Mouse (Mus musculus) hindbrain, embryonic 10.5 days (tissue): Measurements from ENCODE around the gene Olfr601. TPM values are rescaled to one million over a fixed set of nuclear protein-coding genes. Genes with fewer than 3 reads are reported as not detected.
"Not testable (repeated sequence)": the region's sequence is repeated elsewhere in the genome, so short reads cannot be mapped to it uniquely, and the experiment has no call there.

Experiments used
- DNase-seq: peaks from one replicate; pipeline ENCODE4 v3.0.0-alpha.2; 2017; ENCODE audit warnings: low spot score
- H3K27ac ChIP-seq: fragments of 300-500 bp; sonication (generic); 2 replicates; pipeline ENCODE4 v1.5.1; 2016; ENCODE audit warnings: mild to moderate bottlenecking, moderate library complexity
- H3K27me3 ChIP-seq: fragments of 300-500 bp; sonication (generic); 2 replicates; pipeline ENCODE4 v1.6.1; 2016; ENCODE audit warnings: mild to moderate bottlenecking; ENCODE audit not compliant: poor library complexity, insufficient read depth, severe bottlenecking
- H3K36me3 ChIP-seq: fragments of 300-500 bp; sonication (generic); 2 replicates; pipeline ENCODE4 v1.6.1; 2016; ENCODE audit warnings: mild to moderate bottlenecking, moderate library complexity
- H3K4me1 ChIP-seq: fragments of 300-500 bp; sonication (generic); replicated peaks from 2 replicates; pipeline ENCODE4 v1.6.1; 2016; ENCODE audit warnings: mild to moderate bottlenecking
- H3K4me3 ChIP-seq: fragments of 300-500 bp; sonication (generic); 2 replicates; pipeline ENCODE4 v1.5.1; 2016; ENCODE audit warnings: mild to moderate bottlenecking, moderate library complexity
- H3K9me3 ChIP-seq: fragments of 300-500 bp; sonication (generic); 2 replicates; pipeline ENCODE4 v1.6.1; 2016; ENCODE audit warnings: mild to moderate bottlenecking, moderate library complexity
- WGBS: fragments of 180-500 bp; shearing (Covaris S2); methylation state at CpG from one replicate; pipeline ENCODE4 v1.1.7; 2016; 5-methylcytosine and 5-hydroxymethylcytosine counted together
- polyA plus RNA-seq: library from polyadenylated mRNA; unstranded; fragments of >200 nt; fragmentation: Nextera tagmentation; extraction: Ambion mirVana; gene quantifications from 2 replicates; pipeline ENCODE4 v1.2.1, GENCODE M21; 2016

Olfr601 gene
- not detected in 2 replicates for polyA plus RNA-seq

- 100% methylated on average over 1 of the region's 1 CpGs for WGBS
- Histone ChIP-seq H3K9me3 (no peaks in the 10 kb centered on the region), H3K27me3 (no peaks in the 10 kb centered on the region), H3K4me1 (no peaks in the 10 kb centered on the region), H3K36me3 (no peaks in the 10 kb centered on the region), H3K27ac (no peak within 1 kb of the TSS), H3K4me3 (no peak within 1 kb of the TSS)
- DNase-seq = no peak
Measured at GRCm38 (mm10) chr7:103362555-103362954, at the start of gene Olfr601. TSS of gene Olfr601 (minus strand) at chr7:103362655.

- H3K9me3 ChIP-seq, H3K4me1 ChIP-seq, H3K36me3 ChIP-seq, H3K27ac ChIP-seq, H3K27me3 ChIP-seq, DNase-seq, H3K4me3 ChIP-seq: not testable (repeated sequence)
- 83% methylated on average over 3 of the region's 3 CpGs for WGBS
Measured at GRCm38 (mm10) chr7:103406521-103407055, 44.1 kb upstream of the Olfr601 start.

GRCm38 (mm10) chr7:103398981-103399380 lies 36.5 kb upstream of the Olfr601 start:
- DNase-seq = no peak
- Histone ChIP-seq H3K36me3 (no peaks in the 10 kb centered on the region), H3K4me1 (no peaks in the 10 kb centered on the region), H3K27me3 (no peaks in the 10 kb centered on the region), H3K9me3 (no peaks in the 10 kb centered on the region), H3K4me3 (no peak overlapping the region), H3K27ac (no peak overlapping the region)
- 9% methylated on average over 1 of the region's 1 CpGs for WGBS

GRCm38 (mm10) chr7:103397758-103398157 lies 35.3 kb upstream of the Olfr601 start:
- DNase-seq = no peak
- no peak overlapping the region for H3K4me3 ChIP-seq
- no peaks in the 10 kb centered on the region for H3K36me3 ChIP-seq
- H3K4me1 ChIP-seq = no peaks in the 10 kb centered on the region
- no peaks in the 10 kb centered on the region for H3K27me3 ChIP-seq
- no peaks in the 10 kb centered on the region for H3K9me3 ChIP-seq
- H3K27ac ChIP-seq = no peak overlapping the region

- Histone ChIP-seq H3K4me3 (no peak within 1 kb of the TSS), H3K27me3 (no peaks in the 10 kb centered on the region), H3K27ac (no peak within 1 kb of the TSS), H3K9me3 (no peaks in the 10 kb centered on the region), H3K4me1 (no peaks in the 10 kb centered on the region), H3K36me3 (no peaks in the 10 kb centered on the region)
- DNase-seq = no peak
Measured at GRCm38 (mm10) chr7:103386077-103386476, 23.6 kb upstream of the Olfr601 start, which contains the start of gene Olfr603. TSS of gene Olfr603 (minus strand) at chr7:103386177.

- Histone ChIP-seq H3K36me3 (no peaks in the 10 kb centered on the region), H3K9me3 (no peaks in the 10 kb centered on the region), H3K27ac (no peak within 1 kb of the TSS), H3K4me3 (no peak within 1 kb of the TSS), H3K4me1 (no peaks in the 10 kb centered on the region), H3K27me3 (no peaks in the 10 kb centered on the region)
- no peak for DNase-seq
Measured at GRCm38 (mm10) chr7:103349569-103349968, 12.9 kb downstream of the Olfr601 start, which contains the start of gene Olfr600. TSS of gene Olfr600 (minus strand) at chr7:103349669.

- no peak for DNase-seq
- Histone ChIP-seq H3K36me3 (no peaks in the 10 kb centered on the region), H3K4me1 (no peaks in the 10 kb centered on the region), H3K4me3 (no peak within 1 kb of the TSS), H3K27me3 (no peaks in the 10 kb centered on the region), H3K9me3 (no peaks in the 10 kb centered on the region), H3K27ac (no peak within 1 kb of the TSS)
- WGBS = 92% methylated on average over 1 of the region's 1 CpGs
Measured at GRCm38 (mm10) chr7:103335617-103336016, 26.8 kb downstream of the Olfr601 start, which contains the start of gene Olfr599. TSS of gene Olfr599 (plus strand) at chr7:103335917.

- Histone ChIP-seq H3K4me3 (no peak within 1 kb of the TSS), H3K9me3 (no peaks in the 10 kb centered on the region), H3K27ac (no peak within 1 kb of the TSS), H3K27me3 (no peaks in the 10 kb centered on the region), H3K36me3 (no peaks in the 10 kb centered on the region), H3K4me1 (no peaks in the 10 kb centered on the region)
- DNase-seq = no peak
Measured at GRCm38 (mm10) chr7:103323268-103323667, 39.2 kb downstream of the Olfr601 start, which contains the start of gene Olfr598. TSS of gene Olfr598 (plus strand) at chr7:103323568.

GRCm38 (mm10) chr7:103316015-103316414 lies 46.4 kb downstream of the Olfr601 start, which contains the start of gene Olfr597:
TSS of gene Olfr597 (plus strand) at chr7:103316315.
- not testable (repeated sequence) for H3K4me3 ChIP-seq, H3K9me3 ChIP-seq, DNase-seq, H3K36me3 ChIP-seq, H3K27ac ChIP-seq, H3K4me1 ChIP-seq, H3K27me3 ChIP-seq
- WGBS = 95% methylated on average over 2 of the region's 2 CpGs

Other genes with a start within 250 kb of the Olfr601 start
- not detected in 2 replicates for gene Olfr586, start 237.0 kb downstream of the Olfr601 start, polyA plus RNA-seq
- gene Olfr588-ps1, start 221.8 kb downstream of the Olfr601 start, polyA plus RNA-seq = not detected in 2 replicates
- not detected in 2 replicates for gene Olfr589, start 206.3 kb downstream of the Olfr601 start, polyA plus RNA-seq
- gene Olfr591, start 184.3 kb downstream of the Olfr601 start, polyA plus RNA-seq = not detected in 2 replicates
- gene Olfr592, start 177.9 kb downstream of the Olfr601 start, polyA plus RNA-seq = not detected in 2 replicates
- gene Olfr593, start 150.8 kb downstream of the Olfr601 start, polyA plus RNA-seq = not detected in 2 replicates
- not detected in 2 replicates for gene Olfr594, start 145.7 kb downstream of the Olfr601 start, polyA plus RNA-seq
- gene Usp17ld, start 110.2 kb downstream of the Olfr601 start, polyA plus RNA-seq = not detected in 2 replicates
- not detected in 2 replicates for gene Olfr596, start 57.0 kb downstream of the Olfr601 start, polyA plus RNA-seq
- not detected in 2 replicates for gene Olfr597, start 46.3 kb downstream of the Olfr601 start, polyA plus RNA-seq
- gene Olfr598, start 39.1 kb downstream of the Olfr601 start, polyA plus RNA-seq = not detected in 2 replicates
- not detected in 2 replicates for gene Olfr599, start 26.7 kb downstream of the Olfr601 start, polyA plus RNA-seq
- not detected in 2 replicates for gene Olfr600, start 13.0 kb downstream of the Olfr601 start, polyA plus RNA-seq
- gene Olfr603, start 23.5 kb upstream of the Olfr601 start, polyA plus RNA-seq = not detected in 2 replicates
- not detected in 2 replicates for gene Usp17lc, start 52.4 kb upstream of the Olfr601 start, polyA plus RNA-seq
- gene Olfr605, start 82.8 kb upstream of the Olfr601 start, polyA plus RNA-seq = not detected in 2 replicates
- not detected in 2 replicates for gene Olfr606, start 86.4 kb upstream of the Olfr601 start, polyA plus RNA-seq
- gene Olfr607, start 101.5 kb upstream of the Olfr601 start, polyA plus RNA-seq = not detected in 2 replicates
- gene Olfr608, start 107.2 kb upstream of the Olfr601 start, polyA plus RNA-seq = not detected in 2 replicates
- gene Olfr609, start 135.4 kb upstream of the Olfr601 start, polyA plus RNA-seq = not detected in 2 replicates
- gene Olfr610, start 149.5 kb upstream of the Olfr601 start, polyA plus RNA-seq = not detected in 2 replicates
- gene Olfr611, start 158.2 kb upstream of the Olfr601 start, polyA plus RNA-seq = not detected in 2 replicates
- not detected in 2 replicates for gene Olfr612, start 180.1 kb upstream of the Olfr601 start, polyA plus RNA-seq
- not detected in 2 replicates for gene Olfr613, start 185.4 kb upstream of the Olfr601 start, polyA plus RNA-seq
- gene Olfr615, start 193.4 kb upstream of the Olfr601 start, polyA plus RNA-seq = not detected in 2 replicates
- gene Olfr616, start 206.5 kb upstream of the Olfr601 start, polyA plus RNA-seq = not detected in 2 replicates
- gene Olfr617, start 210.4 kb upstream of the Olfr601 start, polyA plus RNA-seq = not detected in 2 replicates
- not detected in 2 replicates for gene Olfr618, start 227.4 kb upstream of the Olfr601 start, polyA plus RNA-seq
- gene Olfr619, start 237.9 kb upstream of the Olfr601 start, polyA plus RNA-seq = not detected in 2 replicates
- not detected in 2 replicates for gene Olfr620, start 249.9 kb upstream of the Olfr601 start, polyA plus RNA-seq